Mouse (Mus musculus) ovary, postnatal 10 days (tissue): ENCODE results near the gene Zfp3.
"Not testable (repeated sequence)": the region's sequence is repeated elsewhere in the genome, so short reads cannot be mapped to it uniquely, and the experiment has no call there.

Source experiments
- DNase-seq: peaks from one replicate; pipeline ENCODE4 v3.0.0; 2022; ENCODE audit warnings: low spot score

Gene Zfp3

DNA sequence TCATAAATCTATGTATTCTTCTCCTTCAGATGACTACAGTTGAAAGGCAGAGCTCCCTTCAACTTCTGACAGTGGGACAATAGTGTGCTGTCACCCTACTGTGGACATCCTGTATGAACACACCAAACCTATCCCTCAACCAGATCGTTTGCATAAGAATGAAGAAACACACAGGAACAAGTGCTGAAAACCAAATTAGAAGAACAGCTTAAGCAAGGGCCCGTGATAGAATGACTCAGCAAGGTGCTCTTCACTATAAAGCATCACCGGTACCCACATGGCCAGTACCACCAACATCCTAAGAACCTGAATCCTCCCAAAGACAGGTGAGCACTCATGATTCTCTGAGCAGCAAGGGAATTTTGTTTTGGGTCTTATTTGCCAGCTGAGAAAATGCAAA, 3.6 kb upstream of the Zfp3 start:
- DNase-seq = not testable (repeated sequence)

DNA sequence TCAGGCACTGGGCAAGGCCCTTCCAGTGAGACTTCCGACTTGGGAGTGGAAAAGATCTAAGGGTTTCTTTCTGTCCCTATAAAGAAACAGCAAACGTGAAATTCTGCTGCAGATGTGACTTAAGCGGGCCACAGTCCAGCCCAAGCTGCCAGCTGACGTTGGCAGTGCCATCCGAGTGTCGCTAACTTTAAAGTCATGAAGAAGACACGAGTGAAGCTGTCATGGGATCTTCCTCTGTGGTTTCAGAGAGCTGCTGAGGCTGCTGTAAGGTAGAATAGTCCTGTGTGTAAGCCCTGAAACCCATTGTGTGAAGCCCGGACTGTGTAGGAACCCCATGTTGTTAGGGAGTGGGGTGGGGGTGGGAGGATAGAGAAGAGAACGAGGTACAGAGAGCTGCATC, 1.4 kb upstream of the Zfp3 start:
- no peak for DNase-seq

GRCm38 (mm10) chr11:70763582-70763935, 450 bp upstream of the Zfp3 start:
- DNase-seq = no peak

DNA sequence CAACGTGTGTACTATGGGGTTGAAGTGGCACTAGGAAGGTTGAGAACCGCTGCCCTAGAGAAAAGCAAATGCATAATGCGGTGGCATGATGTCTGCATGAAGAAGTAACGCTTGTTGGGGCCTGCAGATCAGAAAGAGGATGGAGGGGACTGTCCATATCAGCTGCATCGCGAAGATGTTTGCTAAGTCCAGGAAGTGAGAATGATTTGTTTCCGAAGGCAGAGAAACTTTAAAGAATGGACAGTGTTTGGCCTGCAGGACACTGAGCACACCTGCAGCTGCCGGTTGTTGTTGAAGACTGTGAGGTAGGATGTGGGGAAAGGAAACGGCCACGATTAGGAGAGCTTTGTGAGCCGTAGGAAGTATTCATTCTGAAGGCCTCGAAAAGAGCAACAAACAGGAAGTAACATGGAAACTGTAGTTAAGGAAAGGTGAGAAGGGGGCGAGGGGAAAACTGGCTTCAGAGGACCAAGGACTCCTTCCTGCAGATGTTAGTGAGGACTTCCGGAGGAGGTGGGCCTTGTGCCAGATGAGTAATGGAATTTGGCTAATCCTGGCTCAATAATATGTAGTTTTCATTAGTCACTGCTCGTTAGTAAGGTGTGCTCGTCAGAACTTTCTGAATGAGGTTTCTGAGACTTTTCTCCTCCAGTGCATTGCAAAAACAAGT, 1.9 kb downstream of the Zfp3 start:
- DNase-seq = no peak

GRCm38 (mm10) chr11:70770804-70771203, 6.8 kb downstream of the Zfp3 start:
- DNase-seq = no peak

- no peak for DNase-seq
Measured at GRCm38 (mm10) chr11:70776830-70777571, 13.0 kb downstream of the Zfp3 start.

- DNase-seq = no peak
Measured at GRCm38 (mm10) chr11:70777634-70778033, 13.6 kb downstream of the Zfp3 start.

- not testable (repeated sequence) for DNase-seq
Measured at GRCm38 (mm10) chr11:70778058-70778457, 14.0 kb downstream of the Zfp3 start.

DNA sequence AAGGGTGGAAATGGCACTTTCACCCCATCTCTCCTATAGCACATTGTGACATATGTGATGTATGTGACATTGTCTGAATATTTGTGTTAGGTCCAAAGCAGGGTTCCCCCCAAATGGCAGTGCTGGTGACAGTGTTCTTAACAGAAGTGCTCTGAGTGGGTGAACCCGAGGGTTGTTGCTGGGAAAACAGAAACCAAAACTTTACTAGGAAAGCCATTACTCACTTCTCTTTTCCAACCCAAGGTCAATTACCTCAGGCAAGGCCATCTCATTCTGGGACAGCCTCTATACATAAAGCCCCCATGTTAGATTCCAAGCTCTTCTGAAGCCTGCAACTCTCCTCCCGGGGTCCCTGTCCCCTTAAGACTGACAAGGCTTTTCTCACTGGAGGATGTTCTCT, 21.9 kb downstream of the Zfp3 start:
- no peak for DNase-seq

- no peak for DNase-seq
Measured at GRCm38 (mm10) chr11:70787052-70787451, 23.0 kb downstream of the Zfp3 start.

- DNase-seq = no peak
Measured at GRCm38 (mm10) chr11:70788972-70789655, 25.1 kb downstream of the Zfp3 start.

- DNase-seq = no peak
Measured at GRCm38 (mm10) chr11:70790426-70790825, 26.4 kb downstream of the Zfp3 start.

DNA sequence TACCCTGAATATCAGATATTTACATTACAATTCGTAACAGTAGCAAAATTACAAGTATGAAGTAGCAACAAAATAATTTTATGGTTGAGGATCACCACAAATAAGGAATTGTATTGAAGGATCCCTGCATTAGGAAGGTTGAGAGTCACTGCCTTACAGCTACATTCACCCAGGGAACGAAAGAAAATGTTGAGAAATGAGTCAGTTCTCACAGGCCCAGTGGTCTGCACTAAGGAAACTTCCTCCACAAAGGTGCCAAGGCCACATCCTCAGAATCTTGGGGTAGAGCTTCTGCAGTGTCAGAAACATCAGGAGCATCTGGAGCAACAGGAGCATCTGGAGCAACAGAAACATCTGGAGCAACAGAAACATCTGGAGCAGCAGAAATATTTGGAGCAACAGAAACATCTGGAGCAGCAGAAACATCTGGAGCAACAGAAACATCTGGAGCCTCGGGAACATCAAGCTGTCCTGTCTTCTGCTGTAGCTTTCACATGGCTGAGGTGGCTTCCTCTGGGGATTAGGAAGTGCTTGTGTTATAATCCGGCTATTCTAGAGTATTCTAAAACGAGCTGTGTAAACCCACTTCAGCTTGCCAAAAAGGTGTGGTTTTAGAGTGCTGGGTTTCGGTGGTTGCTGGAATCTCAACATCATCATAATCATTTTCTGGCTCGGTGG, 27.0 kb downstream of the Zfp3 start:
- no peak for DNase-seq

GRCm38 (mm10) chr11:70791676-70792075, 27.7 kb downstream of the Zfp3 start:
- no peak for DNase-seq

DNA sequence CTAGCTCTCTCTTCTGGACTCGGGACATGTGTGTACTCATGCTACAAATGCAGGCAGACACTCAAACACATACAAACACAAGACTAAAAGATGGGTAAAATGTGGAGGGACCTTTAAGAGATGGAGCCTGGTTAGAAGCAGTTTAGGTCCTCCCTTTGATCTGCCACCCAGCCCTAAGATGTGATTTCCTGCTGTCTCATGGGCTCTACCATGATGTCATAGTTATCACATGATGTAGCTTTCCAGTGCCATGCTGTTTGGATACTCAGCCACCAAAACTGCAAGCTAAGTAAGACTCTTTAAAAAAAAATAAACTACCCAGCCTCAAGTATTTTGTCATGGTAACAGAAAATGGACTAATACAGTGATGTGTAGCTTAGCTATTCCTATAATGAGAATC, 28.4 kb downstream of the Zfp3 start:
- DNase-seq = no peak

DNA sequence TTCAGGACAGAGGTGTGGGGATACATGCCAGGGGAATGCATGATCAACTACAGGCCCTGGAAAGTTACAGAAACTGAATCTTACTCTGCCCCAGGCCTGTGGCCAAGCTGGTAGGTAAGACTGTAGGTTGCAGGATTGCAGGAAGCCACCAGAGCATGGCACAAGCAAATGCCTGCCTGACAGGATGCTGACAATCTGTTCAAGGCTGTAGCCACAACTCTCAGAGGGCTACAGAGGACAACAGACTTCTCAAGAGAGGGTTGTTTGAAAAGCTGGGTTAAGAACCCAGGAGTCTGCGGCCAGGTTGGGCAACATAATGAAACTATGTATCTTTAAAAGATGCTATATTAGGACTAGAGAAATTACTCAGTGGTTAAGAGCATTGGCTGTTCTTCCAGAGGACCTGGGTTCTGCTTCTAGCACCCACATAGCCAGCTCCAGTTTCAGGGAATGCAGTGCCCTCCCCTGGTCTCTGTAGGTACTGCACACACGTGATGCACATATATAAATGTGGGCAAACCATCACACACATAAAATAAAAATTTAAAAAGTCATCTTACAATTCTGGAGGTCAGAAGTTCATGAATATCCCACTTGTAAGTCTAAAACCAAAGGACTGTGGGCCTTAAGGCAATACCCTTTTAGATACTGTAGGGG, 38.3 kb downstream of the Zfp3 start:
- DNase-seq = no peak

DNA sequence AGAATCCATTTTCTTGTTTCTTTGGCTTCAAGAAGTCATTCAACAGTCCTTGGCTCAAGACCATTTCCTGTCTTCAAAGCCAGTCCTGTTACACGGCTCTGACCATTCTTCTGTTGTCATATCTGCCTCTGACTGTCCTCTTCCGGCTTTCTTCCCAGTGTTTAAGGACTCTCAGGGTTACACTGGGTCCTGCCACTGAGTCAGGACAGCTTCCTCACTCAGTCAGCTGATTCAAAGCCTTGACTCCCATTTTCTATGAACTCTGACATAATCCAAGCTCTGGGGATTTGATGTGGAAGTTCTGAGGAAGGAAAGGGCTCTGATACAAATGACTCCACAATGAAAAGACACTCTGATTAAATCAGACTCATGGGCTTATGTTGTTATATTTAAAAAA, 38.9 kb downstream of the Zfp3 start:
- no peak for DNase-seq

GRCm38 (mm10) chr11:70803711-70804200, 39.7 kb downstream of the Zfp3 start:
- no peak for DNase-seq

DNA sequence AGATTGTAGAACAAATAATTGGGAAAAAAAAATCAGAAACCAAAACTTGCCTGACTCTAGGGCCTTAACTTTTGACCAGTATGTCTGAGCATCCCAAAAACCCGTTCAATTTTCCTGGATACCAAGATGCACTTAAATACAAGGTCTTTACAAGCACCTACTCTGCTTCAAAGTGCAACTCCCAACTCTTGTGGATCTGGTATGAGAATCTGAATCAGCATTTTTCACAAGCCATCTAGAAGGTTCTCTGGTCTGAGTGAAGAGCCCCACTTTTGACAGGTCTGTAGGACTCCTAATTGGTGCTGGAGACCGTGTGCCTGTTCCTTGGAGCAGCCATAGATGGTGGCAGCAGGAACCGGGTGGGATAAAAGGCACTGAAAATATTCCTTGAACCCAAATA, 40.4 kb downstream of the Zfp3 start:
- no peak for DNase-seq

DNA sequence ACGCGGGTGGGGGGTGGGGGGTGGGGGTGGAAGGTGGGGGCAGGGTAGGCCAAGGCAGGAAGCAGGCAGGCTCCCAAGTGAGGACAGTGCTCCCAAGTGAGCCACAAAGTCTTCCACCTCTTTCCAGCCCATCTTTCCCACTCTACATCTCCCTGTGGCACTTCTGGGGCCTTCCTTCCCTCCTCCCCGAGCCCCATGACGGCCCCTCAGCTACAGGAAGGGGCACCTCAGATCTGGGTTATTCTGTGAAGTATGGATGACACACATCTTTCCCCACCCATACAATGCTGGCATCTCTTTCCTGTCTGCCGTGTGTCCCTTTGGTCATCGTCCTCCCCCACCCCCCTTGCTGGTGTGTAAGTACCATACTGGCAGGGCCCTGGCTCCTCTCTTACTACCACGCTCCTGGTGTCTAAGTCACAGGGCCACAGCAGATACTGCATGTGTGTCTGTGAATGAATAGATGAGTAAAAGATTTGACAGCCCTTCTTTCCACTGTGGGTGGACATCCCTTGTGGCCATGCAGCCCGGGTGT, 41.7 kb downstream of the Zfp3 start:
- DNase-seq = no peak

- no peak for DNase-seq
Measured at GRCm38 (mm10) chr11:70806697-70807096, 42.7 kb downstream of the Zfp3 start.

DNA sequence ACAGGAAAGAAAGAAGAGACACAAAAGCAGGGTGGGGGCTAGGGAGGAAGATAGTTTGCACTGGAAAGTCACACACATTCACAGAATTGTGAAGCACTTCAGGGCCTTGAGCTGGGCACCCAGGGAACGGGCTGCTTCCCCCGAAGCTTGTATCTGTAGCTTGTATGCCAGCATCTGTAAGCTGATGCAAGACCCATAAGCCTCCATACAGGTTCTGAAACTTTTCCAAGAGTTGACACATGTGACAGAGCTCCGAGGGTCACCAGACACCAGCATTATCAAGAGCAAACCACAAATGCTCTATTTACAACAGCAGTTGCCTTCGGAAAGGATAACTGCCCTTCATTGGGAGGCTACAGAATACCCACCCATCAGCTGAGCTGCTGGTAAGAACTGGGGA, 43.6 kb downstream of the Zfp3 start:
- no peak for DNase-seq
